Mouse (Mus musculus) liver, postnatal 0 days (tissue): ENCODE results near the gene Upk2. TPM values are rescaled to one million over a fixed set of nuclear protein-coding genes. Genes with fewer than 3 reads are reported as not detected.
"Not testable (repeated sequence)": the region's sequence is repeated elsewhere in the genome, so short reads cannot be mapped to it uniquely, and the experiment has no call there.

ENCODE experiments used
- ATAC-seq: fragments of 200-750 bp; cut with Nextera tagmentation; 2 replicates; pipeline ENCODE4 v1.8.0; 2017; ENCODE audit warnings: mild to moderate bottlenecking, moderate library complexity
- DNase-seq: peaks from one replicate; pipeline ENCODE4 v3.0.0-alpha.2; 2016
- H3K27ac ChIP-seq: fragments of 300-500 bp; sonication (generic); 2 replicates; pipeline ENCODE4 v1.5.1; 2014; ENCODE audit warnings: antibody characterized with exemption, moderate library complexity, mild to moderate bottlenecking, low read depth
- H3K27me3 ChIP-seq: fragments of 300-500 bp; sonication (generic); 2 replicates; pipeline ENCODE4 v1.6.1; 2014; ENCODE audit warnings: low read length, control low read depth, mixed read lengths; ENCODE audit not compliant: insufficient read depth
- H3K36me3 ChIP-seq: fragments of 300-500 bp; sonication (generic); replicated peaks from 2 replicates; pipeline ENCODE4 v1.6.1; 2014; ENCODE audit warnings: mild to moderate bottlenecking, control low read depth, low read length, moderate library complexity, mixed read lengths; ENCODE audit not compliant: insufficient read depth
- H3K4me1 ChIP-seq: fragments of 300-500 bp; sonication (generic); 2 replicates; pipeline ENCODE4 v1.6.1; 2014; ENCODE audit warnings: antibody characterized with exemption, mild to moderate bottlenecking, control low read depth; ENCODE audit not compliant: insufficient read depth
- H3K4me2 ChIP-seq: fragments of 300-500 bp; sonication (generic); 2 replicates; pipeline ENCODE4 v1.6.1; 2014; ENCODE audit warnings: low read depth, mild to moderate bottlenecking, low read length, moderate library complexity, mixed read lengths
- H3K4me3 ChIP-seq: fragments of 300-500 bp; sonication (generic); 2 replicates; pipeline ENCODE4 v1.5.1; 2014; ENCODE audit warnings: low read depth, low read length
- H3K9ac ChIP-seq: fragments of 300-500 bp; sonication (generic); replicated peaks from 2 replicates; pipeline ENCODE4 v1.6.1; 2014; ENCODE audit warnings: mild to moderate bottlenecking, moderate library complexity
- H3K9me3 ChIP-seq: fragments of 300-500 bp; sonication (generic); 2 replicates; pipeline ENCODE4 v1.6.1; 2016; ENCODE audit warnings: mild to moderate bottlenecking, control low read depth, low read length, mixed read lengths
- CTCF ChIP-seq: sonication (generic); IDR thresholded peaks from 2 replicates; pipeline ENCODE4 v1.5.1; 2016; ENCODE audit warnings: antibody characterized with exemption, low read depth
- EP300 ChIP-seq: IDR thresholded peaks from 2 replicates; pipeline ENCODE4 v1.6.1; 2016; ENCODE audit warnings: antibody characterized with exemption, low read depth, mild to moderate bottlenecking
- WGBS: fragments of 180-500 bp; shearing (Covaris S2); extraction: QIAGEN DNeasy Blood & Tissue Kit; methylation state at CpG from one replicate; pipeline ENCODE4 v1.1.7; 2014; ENCODE audit not compliant: insufficient replicate concordance; 5-methylcytosine and 5-hydroxymethylcytosine counted together
- polyA plus RNA-seq: library from polyadenylated mRNA; unstranded; fragments of >200 nt; fragmentation: Nextera tagmentation; extraction: Ambion mirVana; gene quantifications from 2 replicates; pipeline ENCODE4 v1.2.1, GENCODE M21; 2015

Gene Upk2
- polyA plus RNA-seq, 1 experiment from 2014 or later = not detected

DNA sequence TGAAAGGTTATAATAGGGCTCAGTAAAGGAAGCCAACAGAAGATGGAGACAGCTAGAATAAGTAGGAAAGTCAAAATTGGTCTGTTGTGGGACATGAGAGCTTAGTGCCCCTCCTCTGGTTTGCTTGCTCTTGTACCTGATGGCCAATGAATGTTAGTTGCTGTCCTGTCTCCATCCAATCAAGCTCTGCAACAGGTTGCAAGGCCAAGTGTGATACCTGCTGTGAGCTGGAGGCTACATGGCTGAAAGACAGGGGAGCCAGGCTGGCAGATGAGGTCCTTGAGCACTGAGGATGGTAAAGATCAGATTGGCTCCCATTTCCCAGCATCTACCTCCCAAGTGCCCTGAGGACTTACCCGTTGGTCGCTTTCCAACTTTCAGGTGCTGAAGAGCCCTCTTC, 42.0 kb downstream of the Upk2 start:
- H3K9ac ChIP-seq = no peak overlapping the region
- 0 out of 2 replicates have a peak overlapping the region, but pooled peaks have one; percentile 1 for H3K27ac ChIP-seq
- no peaks in the 10 kb centered on the region for H3K27me3 ChIP-seq
- H3K4me3 ChIP-seq = no peak overlapping the region
- H3K4me1 ChIP-seq = peaks cover 16% of the 10 kb centered on the region
- ATAC-seq = no peak
- 68% methylated on average over 2 of the region's 2 CpGs for WGBS
- peaks cover 61% of the 10 kb centered on the region for H3K36me3 ChIP-seq
- no peak overlapping the region for H3K4me2 ChIP-seq
- no peak for TF ChIP-seq CTCF
- TF ChIP-seq EP300 = no peak
- DNase-seq = no peak
- no peaks in the 10 kb centered on the region for H3K9me3 ChIP-seq

DNA sequence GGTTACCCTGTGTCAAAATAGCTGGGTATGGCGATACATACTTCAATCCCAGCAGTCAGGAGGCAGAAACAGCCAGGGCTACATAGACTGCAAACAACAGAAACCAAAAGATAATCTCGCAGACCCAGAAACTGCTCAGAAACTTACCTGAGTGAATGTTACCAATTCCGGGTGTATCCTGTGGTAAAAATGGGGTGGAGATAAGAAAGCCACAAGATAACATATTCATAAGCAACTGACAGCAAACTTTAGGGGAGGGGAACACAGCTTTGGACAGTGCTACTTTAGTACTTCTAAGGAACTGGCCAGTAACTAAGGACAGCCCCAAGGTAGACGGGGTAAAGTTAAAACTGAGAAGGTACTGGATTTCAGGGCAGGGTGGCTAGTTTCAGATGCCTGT, 42.5 kb downstream of the Upk2 start:
- DNase-seq = no peak
- Histone ChIP-seq H3K9ac (no peak overlapping the region), H3K36me3 (peaks cover 61% of the 10 kb centered on the region), H3K9me3 (no peaks in the 10 kb centered on the region), H3K27me3 (no peaks in the 10 kb centered on the region), H3K4me3 (no peak overlapping the region), H3K27ac (peak overlapping the region; percentile 1; the same call in 1 of the 2 replicates), H3K4me1 (peaks cover 14% of the 10 kb centered on the region), H3K4me2 (no peak overlapping the region)
- no peak for TF ChIP-seq CTCF
- TF ChIP-seq EP300 = no peak
- WGBS = 42% methylated on average over 4 of the region's 4 CpGs
- no peak for ATAC-seq

- no peak overlapping the region for H3K4me3 ChIP-seq
- peaks cover 61% of the 10 kb centered on the region for H3K36me3 ChIP-seq
- H3K9ac ChIP-seq = no peak overlapping the region
- peak overlapping the region; percentile 1; the same call in 1 of the 2 replicates for H3K27ac ChIP-seq
- TF ChIP-seq EP300 = no peak
- no peak overlapping the region for H3K4me2 ChIP-seq
- DNase-seq (no peak), ATAC-seq (no peak)
- no peaks in the 10 kb centered on the region for H3K27me3 ChIP-seq
- no peaks in the 10 kb centered on the region for H3K9me3 ChIP-seq
- 91% methylated on average over 1 of the region's 1 CpGs for WGBS
- peaks cover 10% of the 10 kb centered on the region; the same call in 1 of the 2 replicates for H3K4me1 ChIP-seq
Measured at GRCm38 (mm10) chr9:44411601-44412130, 43.1 kb downstream of the Upk2 start.

DNA sequence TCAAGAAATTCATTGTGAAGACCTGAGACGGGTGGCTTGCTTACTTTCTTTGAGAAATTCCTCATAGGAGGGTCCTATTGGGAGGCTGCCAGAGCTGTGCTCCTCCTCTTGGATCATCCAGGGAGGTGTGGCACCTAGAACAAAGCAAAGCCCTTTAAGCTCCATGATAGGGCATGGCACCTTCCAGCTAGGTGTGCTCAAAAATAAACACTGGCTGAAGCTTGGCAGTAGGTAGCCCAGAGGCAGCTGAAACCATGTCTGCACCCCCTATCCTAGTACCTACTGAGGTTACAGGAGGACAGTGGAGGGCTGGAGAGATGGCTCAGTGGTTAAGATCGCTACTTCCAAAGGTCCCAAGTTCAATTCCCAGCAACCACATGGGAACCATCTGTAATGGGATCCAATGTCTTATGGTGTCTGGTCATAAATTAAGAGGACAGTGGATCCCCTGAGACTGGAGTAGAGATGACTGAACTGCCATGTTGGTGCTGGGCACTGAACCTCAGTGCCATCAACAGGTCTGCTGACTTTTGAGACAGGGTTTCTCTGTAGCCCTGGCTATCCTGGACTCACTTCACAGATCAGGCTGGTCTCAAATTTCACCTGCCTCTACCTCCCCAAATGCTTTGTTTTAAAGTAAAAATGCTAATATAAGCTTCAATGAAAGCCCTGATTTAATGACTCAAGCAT, 44.0 kb downstream of the Upk2 start:
- Histone ChIP-seq H3K27me3 (no peaks in the 10 kb centered on the region), H3K9me3 (no peaks in the 10 kb centered on the region), H3K27ac (no peak overlapping the region), H3K36me3 (peaks cover 58% of the 10 kb centered on the region), H3K4me1 (peaks cover 16% of the 10 kb centered on the region), H3K4me3 (no peak overlapping the region), H3K4me2 (no peak overlapping the region), H3K9ac (no peak overlapping the region)
- DNase-seq = no peak
- no peak for ATAC-seq
- TF ChIP-seq CTCF (no peak), EP300 (no peak)
- 86% methylated on average over 2 of the region's 2 CpGs for WGBS

DNA sequence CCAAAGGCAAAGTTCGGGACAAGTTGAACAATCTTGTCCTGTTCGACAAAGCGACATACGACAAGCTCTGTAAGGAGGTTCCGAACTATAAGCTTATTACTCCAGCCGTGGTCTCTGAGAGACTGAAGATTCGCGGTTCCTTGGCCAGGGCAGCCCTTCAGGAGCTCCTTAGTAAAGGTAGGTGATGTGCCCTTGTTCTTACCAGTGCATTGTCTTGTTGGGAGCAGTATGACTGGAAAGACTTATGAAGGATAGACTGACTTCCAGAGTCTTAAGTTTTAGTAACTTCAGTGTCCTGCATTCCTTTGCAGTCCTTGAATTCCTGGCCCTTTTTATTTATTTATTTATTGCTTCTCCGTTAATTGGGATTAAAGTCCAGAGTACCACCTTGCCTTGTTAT, 46.1 kb downstream of the Upk2 start:
- peaks cover 17% of the 10 kb centered on the region for H3K4me1 ChIP-seq
- H3K27ac ChIP-seq, ATAC-seq, DNase-seq, H3K9me3 ChIP-seq, H3K27me3 ChIP-seq: not testable (repeated sequence)
- H3K4me2 ChIP-seq = peak overlapping the region; percentile 70
- peak overlapping the region; percentile 87; the same call in 1 of the 2 replicates for H3K9ac ChIP-seq
- H3K36me3 ChIP-seq = peaks cover 60% of the 10 kb centered on the region
- 68% methylated on average over 9 of the region's 9 CpGs for WGBS
- peak overlapping the region; percentile 84 for H3K4me3 ChIP-seq

GRCm38 (mm10) chr9:44407752-44408097, 47.1 kb downstream of the Upk2 start:
- Histone ChIP-seq H3K9me3 (no peaks in the 10 kb centered on the region), H3K27ac (peak overlapping the region; percentile 91), H3K4me2 (peak overlapping the region; percentile 70), H3K36me3 (peaks cover 59% of the 10 kb centered on the region), H3K9ac (peak overlapping the region; percentile 87), H3K4me3 (peak overlapping the region; percentile 84), H3K27me3 (no peaks in the 10 kb centered on the region), H3K4me1 (peaks cover 17% of the 10 kb centered on the region)
- TF ChIP-seq EP300 = no peak; the same call in 1 of the 2 replicates
- TF ChIP-seq CTCF = no peak
- DNase-seq (no peak), ATAC-seq (no peak)
- WGBS = under 1% methylated on average over 24 of the region's 24 CpGs
